Mouse (Mus musculus): Measurements from ENCODE around the gene Fyn.

DNA sequence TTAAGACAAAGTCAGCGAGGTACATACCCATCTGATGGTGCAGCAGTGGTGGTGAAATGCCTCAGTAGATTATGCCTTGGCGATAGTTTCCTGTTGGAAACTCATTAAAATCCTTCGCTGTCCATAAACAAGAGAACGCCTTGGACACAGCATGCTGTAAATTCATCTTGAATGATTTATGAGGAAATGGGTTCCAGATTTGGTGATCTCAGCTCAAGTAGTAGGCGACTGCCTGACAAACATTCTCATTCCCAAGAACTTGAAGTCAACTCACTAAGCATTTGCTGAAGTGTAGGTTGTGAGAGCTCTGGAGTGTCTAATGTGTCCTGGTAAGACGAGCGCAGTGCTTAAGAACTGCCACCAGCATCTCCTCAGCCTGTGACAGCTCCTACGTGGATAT lies 141.3 kb downstream of the Fyn start:
- TF ChIP-seq CTCF (IDR thresholded peaks at IDR 0.05; ENCODE audit: insufficient read depth, low read length) (no peak), POLR2A (IDR thresholded peaks at IDR 0.05; ENCODE audit: borderline replicate concordance, extremely low read depth, low read depth, low read length) (no peak)

Data from lung, adult 2 months (tissue).